Mouse (Mus musculus) adrenal gland, postnatal 4 days (tissue): Measurements from ENCODE around the gene Sel1l3. TPM values are rescaled to one million over a fixed set of nuclear protein-coding genes. Genes with fewer than 3 reads are reported as not detected.

Source experiments
- DNase-seq, 2 experiments: peaks; one replicate each; pipeline ENCODE4 v3.0.0; 2021 to 2022; ENCODE audit warnings: low spot score in 2 of 2, mixed read lengths in 2 of 2
- total RNA-seq, 2 experiments: library from RNA; stranded (reverse); gene quantifications; 2 replicates each; pipeline ENCODE4 v1.2.3; 2021

The Sel1l3 gene
- total RNA-seq, 2 experiments from 2014 or later: 7.0 to 8.0 TPM

DNA sequence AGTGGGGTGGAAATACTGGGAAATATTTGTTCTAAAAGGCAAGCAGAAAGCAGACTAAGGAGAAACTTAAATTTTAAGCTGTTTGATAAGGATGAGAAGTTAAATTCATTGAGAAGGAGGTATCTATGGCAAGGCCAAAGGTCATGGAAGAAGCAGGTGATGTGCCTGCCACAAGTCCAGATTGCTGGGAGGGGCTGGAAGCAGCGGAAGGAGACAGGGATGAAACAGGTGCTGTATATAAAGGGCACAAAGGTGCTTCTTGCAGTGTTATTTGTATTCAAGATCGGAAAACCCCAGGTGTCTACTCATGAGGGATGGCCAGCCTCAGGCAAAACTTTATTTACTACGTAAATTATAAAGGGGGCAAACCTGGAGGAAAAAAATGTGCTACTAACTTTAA, 38.5 kb downstream of the Sel1l3 start:
- no peak for DNase-seq

DNA sequence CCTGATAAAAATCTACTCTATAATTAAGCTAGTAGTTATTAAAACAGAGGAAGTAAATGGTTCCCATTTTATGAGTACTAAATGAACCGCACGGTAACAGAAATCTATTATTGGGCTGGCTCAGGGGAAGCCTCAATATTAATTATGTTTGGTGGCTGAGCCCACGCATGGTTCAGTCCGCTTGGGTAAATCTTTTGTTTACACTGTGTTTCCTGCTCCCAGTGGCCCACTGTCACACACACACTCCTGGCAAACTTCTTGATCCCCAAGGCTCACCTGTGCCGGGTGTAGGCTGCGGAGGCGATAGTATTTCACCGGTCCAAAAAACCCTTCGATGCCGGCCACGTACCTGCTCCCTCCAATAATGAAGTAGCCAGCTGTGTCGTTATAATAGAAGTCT, 39.3 kb downstream of the Sel1l3 start:
- DNase-seq: no peak

DNA sequence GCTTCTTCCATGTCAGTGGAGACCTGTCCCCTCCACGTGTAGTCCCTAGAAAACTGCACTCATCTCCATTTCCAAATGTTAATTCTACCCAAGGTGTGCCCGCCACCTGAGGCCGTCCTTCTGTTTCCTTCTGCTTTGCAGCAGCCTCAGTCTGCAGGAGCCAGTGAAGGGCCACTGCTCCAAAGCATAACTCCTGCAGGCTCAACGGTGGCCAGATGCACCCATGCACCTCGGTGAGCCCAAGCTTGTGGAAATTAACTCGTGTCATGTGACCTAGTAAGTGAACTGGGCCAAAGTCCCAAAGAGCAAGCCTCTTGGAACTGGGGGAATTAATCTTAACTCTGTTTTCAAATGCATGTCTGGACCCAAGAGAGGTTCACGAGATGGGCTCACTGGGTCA, 40.8 kb downstream of the Sel1l3 start:
- DNase-seq: no peak

DNA sequence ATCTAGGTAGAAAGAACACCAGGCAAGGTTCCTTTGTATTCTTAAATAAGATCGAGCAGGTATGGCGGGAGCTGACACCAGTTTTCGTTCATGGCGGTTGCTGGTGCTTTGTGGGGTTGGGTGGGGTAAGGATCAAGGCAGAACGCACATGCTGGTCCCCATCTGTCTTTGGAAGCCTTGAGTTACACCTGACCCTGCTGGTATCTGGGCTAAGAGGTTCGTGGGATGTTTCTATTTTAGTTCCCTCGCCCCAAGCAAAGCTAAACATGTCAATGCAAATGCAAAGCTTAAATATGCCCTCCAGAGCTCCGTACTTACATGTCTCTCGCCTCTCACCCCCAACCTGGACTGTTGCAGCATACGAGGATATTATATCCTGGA, 41.5 kb downstream of the Sel1l3 start:
- DNase-seq: no peak

GRCm38 (mm10) chr5:53171611-53172255, 42.0 kb downstream of the Sel1l3 start:
- DNase-seq: no peak

DNA sequence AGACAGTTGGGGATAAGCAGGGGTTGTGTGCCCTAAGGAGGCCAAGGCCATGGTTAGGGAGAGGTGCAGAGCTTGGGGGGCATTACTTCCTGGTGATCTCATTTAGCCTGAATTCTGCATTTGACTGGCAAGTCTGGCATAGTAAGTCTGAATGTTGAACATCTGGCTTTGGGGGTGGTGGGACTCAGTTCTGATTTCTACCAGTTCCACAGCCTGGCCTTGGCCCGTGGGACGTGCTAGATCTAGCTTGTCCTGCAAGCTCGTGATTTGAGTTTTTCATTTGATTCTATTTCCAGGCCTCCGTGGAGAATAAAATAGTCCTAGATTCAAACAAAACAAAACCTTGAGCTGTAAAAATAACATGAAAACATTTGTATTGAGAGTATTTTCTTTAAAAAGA, 46.2 kb downstream of the Sel1l3 start:
- DNase-seq: no peak

DNA sequence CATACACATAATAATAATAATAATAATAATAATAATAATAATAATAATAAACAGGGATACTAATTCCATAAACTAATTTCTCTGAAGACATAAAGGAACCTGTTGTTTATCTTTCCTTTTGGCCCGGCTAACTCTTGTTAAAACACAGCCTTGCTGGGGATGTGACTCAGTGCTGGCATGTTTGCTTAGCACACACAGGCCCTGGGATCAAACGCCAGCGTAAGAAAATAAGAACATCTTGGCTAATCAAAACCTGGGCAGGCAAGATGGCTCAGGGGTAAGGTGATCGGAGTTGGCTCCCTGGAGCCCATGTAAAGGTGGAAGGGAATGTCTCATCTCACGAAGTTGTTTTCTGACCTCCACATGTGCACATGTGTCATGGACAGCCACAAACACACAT, 48.1 kb downstream of the Sel1l3 start:
- DNase-seq: no peak

GRCm38 (mm10) chr5:53162436-53162835, 51.3 kb downstream of the Sel1l3 start:
- DNase-seq: no peak

- no peak for DNase-seq
Measured at GRCm38 (mm10) chr5:53161506-53162186, 52.1 kb downstream of the Sel1l3 start.

DNA sequence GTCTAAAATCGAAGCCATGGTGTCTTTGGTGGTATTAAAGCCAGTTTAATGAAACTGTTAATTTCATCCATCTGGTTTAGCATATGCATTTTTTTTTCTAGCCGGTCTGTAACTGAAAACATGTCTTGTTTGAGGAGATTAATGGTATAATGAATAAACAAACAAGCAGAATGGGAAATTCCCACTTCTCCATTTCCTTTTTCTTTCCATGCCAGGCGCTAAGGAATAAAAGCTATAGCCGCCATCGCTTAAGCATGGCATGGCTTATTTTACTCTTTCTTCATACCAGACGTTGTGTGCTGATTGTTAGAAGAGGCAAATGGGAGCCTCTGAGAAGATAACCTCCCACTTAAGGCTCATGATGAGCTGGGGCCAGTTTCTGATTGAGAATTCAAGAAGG, 53.5 kb downstream of the Sel1l3 start:
- DNase-seq: no peak

GRCm38 (mm10) chr5:53159631-53160030, 54.1 kb downstream of the Sel1l3 start:
- no peak for DNase-seq

DNA sequence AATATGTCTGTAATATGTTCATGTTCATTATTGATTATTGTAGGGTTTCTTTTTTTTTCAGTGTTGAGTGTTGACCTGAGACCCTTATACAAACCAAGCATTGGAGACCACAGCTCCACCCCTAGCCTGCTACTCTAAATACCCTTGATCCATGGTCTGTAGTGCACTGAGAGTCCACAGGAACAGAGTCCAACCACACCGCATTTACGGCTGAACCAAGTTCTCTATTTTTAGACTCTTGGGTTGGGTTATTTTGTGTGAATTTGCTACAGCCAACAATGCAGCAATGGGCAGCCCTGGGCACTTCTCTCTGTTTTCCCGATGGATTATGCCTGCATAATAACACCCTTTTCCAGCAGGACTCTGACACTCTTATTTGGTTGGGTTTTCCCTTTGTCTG, 54.6 kb downstream of the Sel1l3 start:
- no peak for DNase-seq

GRCm38 (mm10) chr5:53155985-53156679, 57.6 kb downstream of the Sel1l3 start:
- DNase-seq: no peak

DNA sequence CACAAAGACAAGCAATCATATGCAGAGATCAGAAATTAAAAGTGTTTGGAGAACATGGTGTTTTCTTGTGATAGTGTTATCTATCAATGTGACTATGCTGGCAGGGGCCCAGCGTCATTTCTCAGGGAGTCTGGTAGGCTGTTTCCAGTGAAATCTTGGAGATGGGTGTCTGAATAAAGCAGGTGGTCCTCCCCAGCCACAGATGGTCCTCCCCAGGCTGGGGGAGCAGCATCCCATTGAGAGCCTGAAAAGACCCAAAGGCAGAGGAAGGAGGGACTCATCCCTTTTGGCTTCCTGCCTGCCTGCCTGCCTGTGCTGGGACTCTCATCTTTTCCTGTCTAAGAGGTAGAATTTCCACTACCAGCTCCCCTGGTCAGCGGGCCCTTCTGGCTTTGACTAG, 59.2 kb downstream of the Sel1l3 start:
- DNase-seq: no peak

- no peak for DNase-seq
Measured at GRCm38 (mm10) chr5:53154078-53154477, 59.6 kb downstream of the Sel1l3 start.

DNA sequence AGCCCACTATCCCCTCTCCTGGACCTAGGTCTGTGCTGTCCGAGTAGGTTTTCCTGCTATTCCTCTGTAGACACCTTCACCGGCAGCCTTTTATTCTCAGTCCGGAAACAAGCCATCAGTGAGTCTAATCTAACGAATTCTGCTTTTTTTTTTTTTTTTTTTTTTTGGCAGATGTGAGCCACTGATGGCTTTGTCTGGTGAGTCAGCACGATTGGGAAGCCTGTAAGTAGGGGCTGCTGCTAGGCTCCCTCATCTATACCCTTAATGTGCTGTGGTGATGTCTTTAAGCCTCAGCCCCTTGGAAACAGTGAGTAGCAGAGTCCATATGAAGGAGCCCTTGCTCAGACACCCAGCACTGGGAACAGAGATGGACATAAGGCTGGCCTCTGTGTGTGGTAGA, 60.6 kb downstream of the Sel1l3 start:
- no peak for DNase-seq

GRCm38 (mm10) chr5:53151379-53151960, 62.3 kb downstream of the Sel1l3 start:
- no peak for DNase-seq

GRCm38 (mm10) chr5:53148960-53149685, 64.6 kb downstream of the Sel1l3 start:
- no peak for DNase-seq

GRCm38 (mm10) chr5:53148160-53148923, 65.4 kb downstream of the Sel1l3 start:
- no peak for DNase-seq

DNA sequence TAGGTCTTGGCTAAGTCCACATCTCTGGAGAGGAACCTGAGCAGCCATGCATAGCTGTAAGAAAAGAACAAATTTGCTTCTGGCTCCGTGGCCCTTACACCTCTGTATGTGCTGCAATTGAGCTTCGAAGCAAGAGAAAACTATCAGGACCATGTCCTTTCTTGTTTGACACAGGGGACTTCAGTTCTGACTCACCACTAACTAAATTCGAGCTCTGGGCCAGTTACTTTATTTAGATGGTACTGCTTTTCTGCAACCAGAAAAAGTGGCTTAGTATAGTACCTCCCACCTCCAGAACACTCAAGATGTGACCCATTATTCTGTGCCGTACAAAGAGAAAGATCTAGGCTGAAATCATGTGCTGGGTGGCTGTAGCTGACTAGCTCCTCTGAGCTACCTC, 66.3 kb downstream of the Sel1l3 start:
- no peak for DNase-seq

DNA sequence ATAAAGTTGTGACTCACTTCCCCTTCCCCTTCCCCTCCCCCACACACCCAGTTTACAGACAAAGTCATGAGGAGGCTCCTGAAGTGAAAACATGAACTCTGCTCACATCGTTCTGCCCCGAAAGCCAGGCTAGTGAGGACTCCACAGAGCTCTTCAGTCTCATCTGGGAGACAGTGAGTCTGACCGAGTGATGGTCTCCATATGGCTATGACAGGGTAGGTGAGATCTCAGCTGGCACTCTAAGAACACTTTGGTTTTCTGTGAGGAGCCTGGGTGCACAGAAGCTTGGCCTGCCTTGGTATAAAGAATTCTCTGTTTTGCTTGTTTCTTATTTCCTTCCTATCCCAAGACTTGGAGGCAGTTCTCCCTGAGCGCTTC, 67.1 kb downstream of the Sel1l3 start:
- DNase-seq: no peak
